Mouse (Mus musculus): ENCODE data around the gene Galnt4. TPM values are rescaled to one million over a fixed set of nuclear protein-coding genes. Genes with fewer than 3 reads are reported as not detected.

Gene Galnt4
- 1.6 TPM for polyA plus RNA-seq (2014; fragmentation: Illumina TruSeq; extraction: RNeasy Lipid Tissue Mini Kit (QIAGEN cat#74804); ENCODE audit: low read depth, low replicate concordance)

DNA sequence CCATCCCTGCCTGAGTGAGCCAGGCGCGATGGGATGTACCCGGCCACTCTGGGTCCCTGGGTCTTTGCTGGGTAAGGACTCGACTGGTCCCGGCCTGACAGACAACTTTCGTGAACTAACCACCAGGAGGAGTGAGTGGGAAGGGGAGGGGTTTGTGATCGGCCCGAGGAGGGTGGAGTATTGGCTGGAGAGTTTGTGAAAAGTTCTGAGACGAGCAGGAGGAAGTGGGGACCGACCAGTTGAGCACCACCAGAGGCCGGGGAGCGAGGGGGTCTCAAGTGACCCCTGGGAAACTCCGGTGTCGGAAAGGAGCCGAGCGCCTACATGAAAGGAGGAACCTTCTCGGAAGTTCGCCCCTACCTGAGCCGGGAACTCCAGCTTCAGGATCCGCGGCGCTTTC, at the start of gene Galnt4:
Gene Galnt4, plus strand, starts transcription at position 196 of the 400 bp plus-strand sequence.

GRCm38 (mm10) chr10:99106703-99107631, 992 bp upstream of the Galnt4 start, which contains the start of gene Poc1b:
Gene Poc1b (plus strand): TSS chr10:99107036.

DNA sequence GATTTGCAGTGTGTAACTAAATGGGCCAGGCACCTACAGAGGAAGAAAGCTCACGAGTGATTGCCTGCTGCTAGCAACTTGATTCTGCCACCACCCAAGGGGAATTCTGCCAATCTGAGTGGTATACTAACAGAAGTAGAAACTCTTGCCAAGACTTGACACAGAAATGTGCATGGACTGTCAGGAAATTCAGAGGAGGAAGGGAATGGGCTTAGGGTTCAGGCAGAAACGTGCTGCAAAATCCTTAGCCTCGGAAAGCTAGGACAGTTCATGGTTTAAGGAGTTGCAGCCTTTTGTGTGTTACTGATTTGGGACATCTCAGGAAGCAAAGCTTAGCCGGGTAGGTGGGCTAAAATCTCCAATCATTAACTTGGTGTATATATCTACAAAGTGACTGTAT, 18.3 kb downstream of the Galnt4 start, which contains the start of gene Phxr2:
Gene Phxr2, minus strand, starts transcription at position 101 of the 400 bp plus-strand sequence.

Other genes starting within 250 kb of the Galnt4 start
- 20.3 TPM for gene Atp2b1, start 193.8 kb upstream of the Galnt4 start, polyA plus RNA-seq (2014; fragmentation: Illumina TruSeq; extraction: RNeasy Lipid Tissue Mini Kit (QIAGEN cat#74804); ENCODE audit: low read depth, low replicate concordance)
- gene Poc1b, start 1.1 kb upstream of the Galnt4 start, polyA plus RNA-seq (2014; fragmentation: Illumina TruSeq; extraction: RNeasy Lipid Tissue Mini Kit (QIAGEN cat#74804); ENCODE audit: low read depth, low replicate concordance), result 71.1 TPM
- gene Phxr2, start 18.2 kb downstream of the Galnt4 start, polyA plus RNA-seq (2014; fragmentation: Illumina TruSeq; extraction: RNeasy Lipid Tissue Mini Kit (QIAGEN cat#74804); ENCODE audit: low read depth, low replicate concordance), result not detected
- gene Dusp6, start 155.1 kb downstream of the Galnt4 start, polyA plus RNA-seq (2014; fragmentation: Illumina TruSeq; extraction: RNeasy Lipid Tissue Mini Kit (QIAGEN cat#74804); ENCODE audit: low read depth, low replicate concordance), result 6.6 TPM

All from testis, adult 10 weeks (tissue).